Mouse (Mus musculus): ENCODE results near the gene Irs3. TPM values are rescaled to one million over a fixed set of nuclear protein-coding genes. Genes with fewer than 3 reads are reported as not detected.

The Irs3 gene
- polyA plus RNA-seq, 1 experiment from 2014 or later: 0.10 TPM

DNA sequence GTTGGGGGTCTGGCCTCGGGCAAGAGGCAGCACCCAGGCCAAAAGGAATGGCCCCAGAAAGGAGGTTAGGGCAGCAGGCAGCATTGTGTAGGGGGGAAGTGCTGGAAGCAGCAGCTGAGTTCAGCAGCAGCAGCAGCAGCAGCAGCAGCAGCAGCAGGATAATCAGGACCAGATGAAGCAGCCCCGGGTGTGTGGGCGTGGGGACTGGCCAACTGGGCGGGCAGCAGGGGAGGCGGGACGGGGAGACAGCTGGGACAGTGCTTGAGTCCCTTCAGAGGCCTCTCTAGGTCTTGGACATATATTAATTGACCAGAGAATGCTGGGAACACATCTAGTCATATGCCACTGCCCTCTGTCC, 34.3 kb downstream of the Irs3 start:
- ATAC-seq (replicated peaks; ENCODE audit: insufficient number of reproducible peaks, low FRiP score, low TSS enrichment, low read depth): peak; percentile 72
- H3K9me3 ChIP-seq (replicated peaks; ENCODE audit: control insufficient read depth, low read length): no peaks in the 10 kb centered on the region
- H3K4me2 ChIP-seq (ENCODE audit: low read depth, low read length): peak overlapping the region; percentile 49
- WGBS: 16% methylated on average over 6 of the region's 6 CpGs
- no peaks in the 10 kb centered on the region; the same call in 1 of the 2 replicates for H3K36me3 ChIP-seq (replicated peaks; ENCODE audit: control insufficient read depth, insufficient read depth, low read depth, low read length)
- H3K4me1 ChIP-seq (ENCODE audit: control insufficient read depth, insufficient read depth, low read length): peaks cover 16% of the 10 kb centered on the region
- DNase-seq (ENCODE audit: low spot score): peak; percentile 88
- peak overlapping the region; percentile 25 for H3K4me3 ChIP-seq (ENCODE audit: low read depth, low read length)
- H3K9ac ChIP-seq (replicated peaks; ENCODE audit: low read length): peak overlapping the region; percentile 51
- peak overlapping the region; percentile 95 for H3K27ac ChIP-seq (replicated peaks; ENCODE audit: low read depth, low read length)
- no peaks in the 10 kb centered on the region for H3K27me3 ChIP-seq (ENCODE audit: control insufficient read depth, insufficient read depth, low read length)

DNA sequence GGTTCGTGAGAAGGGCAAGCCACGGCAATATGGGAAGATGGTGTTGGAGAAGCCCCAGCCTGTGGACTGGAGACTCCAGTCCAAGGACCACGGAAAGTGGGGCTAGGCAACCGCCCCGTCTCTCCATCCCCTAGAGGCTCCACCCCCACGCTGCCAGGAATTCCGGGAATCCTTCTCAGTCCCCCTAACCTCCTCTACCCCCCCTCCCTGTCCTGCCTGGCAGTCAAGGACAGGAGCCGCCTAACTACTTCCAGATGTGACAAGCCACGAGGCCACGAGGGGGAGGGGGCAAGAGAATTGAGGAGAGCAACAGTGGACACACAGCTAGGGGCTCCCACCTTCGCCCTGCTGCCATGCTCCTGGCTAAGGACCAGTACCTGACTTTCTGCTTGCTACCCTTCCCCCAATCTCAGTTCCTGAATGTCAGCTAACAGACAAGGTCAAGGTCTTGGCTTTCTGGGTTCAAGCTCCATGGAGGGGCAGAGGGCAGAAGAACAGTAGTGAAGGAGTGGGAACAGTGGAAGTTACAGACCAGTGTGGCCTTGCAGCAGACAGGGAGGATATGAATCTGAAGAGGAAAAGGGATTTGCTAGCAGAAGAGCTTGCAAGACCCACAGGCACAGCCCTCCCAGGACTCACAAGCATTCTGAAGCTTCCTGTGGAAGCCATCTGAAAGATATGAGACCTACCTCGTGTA, 34.8 kb downstream of the Irs3 start:
- ATAC-seq (replicated peaks; ENCODE audit: insufficient number of reproducible peaks, low FRiP score, low TSS enrichment, low read depth) (peak; percentile 71), DNase-seq (ENCODE audit: low spot score) (peak; percentile 97)
- Histone ChIP-seq H3K4me3 (ENCODE audit: low read depth, low read length) (peak overlapping the region; percentile 32), H3K27ac (replicated peaks; ENCODE audit: low read depth, low read length) (peak overlapping the region; percentile 95), H3K36me3 (replicated peaks; ENCODE audit: control insufficient read depth, insufficient read depth, low read depth, low read length) (no peaks in the 10 kb centered on the region; the same call in 1 of the 2 replicates), H3K4me1 (ENCODE audit: control insufficient read depth, insufficient read depth, low read length) (peaks cover 16% of the 10 kb centered on the region), H3K9me3 (replicated peaks; ENCODE audit: control insufficient read depth, low read length) (no peaks in the 10 kb centered on the region), H3K27me3 (ENCODE audit: control insufficient read depth, insufficient read depth, low read length) (no peaks in the 10 kb centered on the region), H3K9ac (replicated peaks; ENCODE audit: low read length) (peak overlapping the region; percentile 51), H3K4me2 (ENCODE audit: low read depth, low read length) (peak overlapping the region; percentile 49)
- 7% methylated on average over 12 of the region's 12 CpGs for WGBS

DNA sequence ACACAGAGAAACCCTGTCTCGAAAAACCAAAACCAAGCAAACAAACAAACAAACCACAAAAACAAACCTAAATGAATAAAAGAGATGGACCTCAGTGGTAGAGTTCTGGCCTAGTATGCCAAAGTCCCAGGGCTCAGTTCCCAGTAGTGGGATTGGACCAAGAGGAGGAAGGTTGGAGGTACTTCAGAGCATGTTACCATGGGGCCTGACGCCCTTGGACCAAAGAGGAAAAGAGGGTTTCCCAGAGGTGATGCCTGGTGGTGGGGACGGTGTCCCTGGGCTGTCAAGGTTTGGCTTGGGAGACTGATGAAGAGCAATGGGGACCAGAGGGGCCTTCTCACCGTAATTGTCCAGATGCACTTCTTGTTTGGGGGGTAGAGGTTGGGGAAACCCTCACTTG, 35.5 kb downstream of the Irs3 start:
- DNase-seq (ENCODE audit: low spot score) (no peak), ATAC-seq (replicated peaks; ENCODE audit: insufficient number of reproducible peaks, low FRiP score, low TSS enrichment, low read depth) (no peak)
- Histone ChIP-seq H3K27me3 (ENCODE audit: control insufficient read depth, insufficient read depth, low read length) (no peaks in the 10 kb centered on the region), H3K9ac (replicated peaks; ENCODE audit: low read length) (peak overlapping the region; percentile 50), H3K4me3 (ENCODE audit: low read depth, low read length) (peak overlapping the region; percentile 32), H3K9me3 (replicated peaks; ENCODE audit: control insufficient read depth, low read length) (no peaks in the 10 kb centered on the region), H3K4me2 (ENCODE audit: low read depth, low read length) (peak overlapping the region; percentile 49), H3K4me1 (ENCODE audit: control insufficient read depth, insufficient read depth, low read length) (peaks cover 16% of the 10 kb centered on the region), H3K27ac (replicated peaks; ENCODE audit: low read depth, low read length) (peak overlapping the region; percentile 95), H3K36me3 (replicated peaks; ENCODE audit: control insufficient read depth, insufficient read depth, low read depth, low read length) (no peaks in the 10 kb centered on the region; the same call in 1 of the 2 replicates)
- 48% methylated on average over 4 of the region's 4 CpGs for WGBS

DNA sequence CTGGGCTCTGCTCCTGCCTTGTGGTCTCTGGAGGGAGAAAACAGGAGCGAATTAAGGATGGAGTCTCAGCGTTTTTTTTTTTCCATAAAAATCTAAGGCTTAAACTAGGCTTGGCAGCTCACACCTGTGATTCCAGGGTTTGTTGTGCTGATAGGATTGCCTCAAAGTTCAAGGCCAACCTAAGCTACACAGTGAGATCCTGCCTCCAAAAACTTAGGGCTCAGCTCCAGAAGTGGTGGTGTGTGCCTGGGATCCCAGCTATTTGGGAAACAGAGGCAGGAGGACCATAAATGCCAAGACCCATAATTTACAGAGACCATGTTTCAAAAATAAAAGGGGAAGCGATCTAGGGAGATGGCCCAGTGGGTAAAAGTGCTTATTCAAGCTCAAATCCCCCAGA, 36.2 kb downstream of the Irs3 start:
- Histone ChIP-seq H3K9me3 (replicated peaks; ENCODE audit: control insufficient read depth, low read length) (no peaks in the 10 kb centered on the region), H3K4me2 (ENCODE audit: low read depth, low read length) (peak overlapping the region; percentile 36), H3K27ac (replicated peaks; ENCODE audit: low read depth, low read length) (0 out of 2 replicates have a peak overlapping the region, but pooled peaks have one; percentile 1), H3K36me3 (replicated peaks; ENCODE audit: control insufficient read depth, insufficient read depth, low read depth, low read length) (no peaks in the 10 kb centered on the region; the same call in 1 of the 2 replicates), H3K27me3 (ENCODE audit: control insufficient read depth, insufficient read depth, low read length) (no peaks in the 10 kb centered on the region), H3K9ac (replicated peaks; ENCODE audit: low read length) (no peak overlapping the region), H3K4me1 (ENCODE audit: control insufficient read depth, insufficient read depth, low read length) (peaks cover 16% of the 10 kb centered on the region), H3K4me3 (ENCODE audit: low read depth, low read length) (0 out of 2 replicates have a peak overlapping the region, but pooled peaks have one; percentile 5)
- 43% methylated on average over 3 of the region's 3 CpGs for WGBS
- ATAC-seq (replicated peaks; ENCODE audit: insufficient number of reproducible peaks, low FRiP score, low TSS enrichment, low read depth): no peak
- no peak for DNase-seq (ENCODE audit: low spot score)

DNA sequence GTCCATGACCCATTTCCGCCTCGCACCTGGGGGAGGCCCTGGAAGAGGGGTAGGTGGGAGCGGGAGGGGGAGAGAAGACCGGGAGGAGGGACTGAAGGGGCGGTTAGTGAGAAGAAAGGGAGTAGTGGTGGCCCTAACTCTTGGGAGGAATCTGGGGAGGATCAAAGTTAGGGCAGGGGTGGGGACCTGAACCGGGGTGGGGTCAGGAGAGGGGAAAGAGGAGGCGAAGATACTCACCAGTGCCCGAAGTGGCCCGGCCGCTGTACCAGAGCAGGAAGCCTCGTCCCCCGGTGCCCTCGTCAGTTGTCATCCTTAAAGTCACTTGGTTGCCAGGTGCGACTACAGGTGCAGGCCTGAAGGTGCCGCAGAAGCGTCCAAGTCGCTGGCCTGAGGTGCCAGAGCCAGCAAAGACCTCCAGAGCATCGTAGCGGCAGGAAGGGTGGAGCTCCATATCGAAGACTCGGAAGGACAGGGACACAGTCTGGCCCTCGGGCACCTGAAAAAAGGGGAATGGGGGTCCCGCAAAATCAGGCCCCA, 36.8 kb downstream of the Irs3 start:
- Histone ChIP-seq H3K4me1 (ENCODE audit: control insufficient read depth, insufficient read depth, low read length) (peaks cover 16% of the 10 kb centered on the region), H3K27me3 (ENCODE audit: control insufficient read depth, insufficient read depth, low read length) (no peaks in the 10 kb centered on the region), H3K9me3 (replicated peaks; ENCODE audit: control insufficient read depth, low read length) (no peaks in the 10 kb centered on the region), H3K27ac (replicated peaks; ENCODE audit: low read depth, low read length) (0 out of 2 replicates have a peak overlapping the region, but pooled peaks have one; percentile 1), H3K9ac (replicated peaks; ENCODE audit: low read length) (peak overlapping the region; percentile 32), H3K4me3 (ENCODE audit: low read depth, low read length) (peak overlapping the region; percentile 20; the same call in 1 of the 2 replicates), H3K36me3 (replicated peaks; ENCODE audit: control insufficient read depth, insufficient read depth, low read depth, low read length) (no peaks in the 10 kb centered on the region; the same call in 1 of the 2 replicates), H3K4me2 (ENCODE audit: low read depth, low read length) (peak overlapping the region; percentile 36)
- 14% methylated on average over 23 of the region's 23 CpGs for WGBS
- DNase-seq (ENCODE audit: low spot score): no peak
- ATAC-seq (replicated peaks; ENCODE audit: insufficient number of reproducible peaks, low FRiP score, low TSS enrichment, low read depth): no peak

DNA sequence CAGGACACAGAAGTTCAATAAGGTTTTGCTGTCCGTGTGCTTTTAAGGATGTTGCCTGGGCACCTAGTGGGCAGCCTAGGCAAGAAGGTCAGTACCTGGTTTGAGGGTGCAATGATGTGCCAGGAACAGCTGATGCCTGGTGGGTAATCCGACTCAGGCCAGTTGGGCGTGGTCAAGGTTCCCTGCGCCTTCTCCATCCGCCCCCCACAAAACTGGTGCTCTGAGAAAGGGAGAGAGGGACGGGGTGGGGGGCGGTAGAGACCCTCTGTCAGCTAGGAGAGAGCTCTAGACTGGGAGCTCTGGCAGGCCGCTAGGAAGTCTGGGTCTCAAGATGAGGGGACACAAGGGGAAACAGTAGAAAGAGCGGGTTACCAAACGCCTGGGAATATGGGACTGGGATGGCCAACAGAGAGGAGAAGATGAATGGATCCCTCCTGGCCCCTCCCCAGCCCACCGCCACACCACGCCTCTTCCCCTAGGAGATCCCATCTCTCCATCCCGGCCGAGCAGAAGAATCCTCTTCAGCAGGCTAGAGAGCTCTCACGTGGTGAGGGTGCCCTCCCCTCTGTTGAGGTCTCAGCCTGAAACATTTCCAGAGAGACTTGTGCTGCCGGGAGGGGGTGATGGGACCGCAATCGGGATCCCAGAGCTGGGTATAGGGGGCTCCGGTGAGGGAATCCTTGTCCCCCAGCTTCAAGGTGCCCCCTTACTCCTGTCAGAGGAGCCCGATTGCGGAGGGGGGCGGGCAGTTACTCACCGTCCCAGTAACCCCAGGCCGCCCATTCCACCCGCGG, 37.5 kb downstream of the Irs3 start:
- Histone ChIP-seq H3K4me1 (ENCODE audit: control insufficient read depth, insufficient read depth, low read length) (peaks cover 16% of the 10 kb centered on the region), H3K4me3 (ENCODE audit: low read depth, low read length) (peak overlapping the region; percentile 20), H3K27me3 (ENCODE audit: control insufficient read depth, insufficient read depth, low read length) (no peaks in the 10 kb centered on the region), H3K4me2 (ENCODE audit: low read depth, low read length) (peak overlapping the region; percentile 36), H3K9me3 (replicated peaks; ENCODE audit: control insufficient read depth, low read length) (no peaks in the 10 kb centered on the region), H3K27ac (replicated peaks; ENCODE audit: low read depth, low read length) (no peak overlapping the region), H3K9ac (replicated peaks; ENCODE audit: low read length) (peak overlapping the region; percentile 32), H3K36me3 (replicated peaks; ENCODE audit: control insufficient read depth, insufficient read depth, low read depth, low read length) (no peaks in the 10 kb centered on the region; the same call in 1 of the 2 replicates)
- DNase-seq (ENCODE audit: low spot score) (no peak), ATAC-seq (replicated peaks; ENCODE audit: insufficient number of reproducible peaks, low FRiP score, low TSS enrichment, low read depth) (no peak)
- 18% methylated on average over 26 of the region's 26 CpGs for WGBS

DNA sequence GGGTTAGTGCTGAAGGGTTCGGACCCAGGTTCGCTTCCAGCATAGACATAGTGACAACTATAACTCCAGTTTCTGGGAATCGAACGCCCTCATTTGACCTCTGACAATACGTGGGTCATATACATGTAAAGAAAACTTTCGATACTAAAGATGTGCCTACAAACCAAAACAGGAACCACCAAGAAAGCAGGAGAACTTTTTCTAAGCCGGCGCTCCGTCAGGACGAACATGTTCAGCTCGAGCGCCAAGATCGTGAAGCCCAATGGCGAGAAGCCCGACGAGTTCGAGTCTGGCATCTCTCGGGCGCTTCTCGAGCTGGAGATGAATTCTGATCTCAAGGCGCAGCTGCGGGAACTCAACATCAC, 44.2 kb downstream of the Irs3 start:
- H3K36me3 ChIP-seq (replicated peaks; ENCODE audit: control insufficient read depth, insufficient read depth, low read depth, low read length): no peaks in the 10 kb centered on the region
- WGBS: 0% methylated on average over 22 of the region's 22 CpGs
- peak overlapping the region; percentile 39 for H3K9ac ChIP-seq (replicated peaks; ENCODE audit: low read length)
- no peak overlapping the region for H3K27ac ChIP-seq (replicated peaks; ENCODE audit: low read depth, low read length)
- H3K4me1 ChIP-seq (ENCODE audit: control insufficient read depth, insufficient read depth, low read length): no peaks in the 10 kb centered on the region
- H3K4me3 ChIP-seq (ENCODE audit: low read depth, low read length): peak overlapping the region; percentile 64
- H3K9me3 ChIP-seq (replicated peaks; ENCODE audit: control insufficient read depth, low read length): no peaks in the 10 kb centered on the region
- DNase-seq (ENCODE audit: low spot score) (peak; percentile 58), ATAC-seq (replicated peaks; ENCODE audit: insufficient number of reproducible peaks, low FRiP score, low TSS enrichment, low read depth) (no peak)
- peak overlapping the region; percentile 59 for H3K4me2 ChIP-seq (ENCODE audit: low read depth, low read length)
- H3K27me3 ChIP-seq (ENCODE audit: control insufficient read depth, insufficient read depth, low read length): no peaks in the 10 kb centered on the region

Data from embryonic facial prominence, embryonic 11.5 days (tissue).